Mouse (Mus musculus): ENCODE measurements at regions not wholly inside any gene's neighbourhood (a gene's known extent, or its start where the extent isn't known, plus 50 kb on each side); places are given as distances from the start of the nearest gene placed in this dataset.
A peak's percentile ranks its signal among the peaks of the same experiment; 100 is the strongest.

DNA sequence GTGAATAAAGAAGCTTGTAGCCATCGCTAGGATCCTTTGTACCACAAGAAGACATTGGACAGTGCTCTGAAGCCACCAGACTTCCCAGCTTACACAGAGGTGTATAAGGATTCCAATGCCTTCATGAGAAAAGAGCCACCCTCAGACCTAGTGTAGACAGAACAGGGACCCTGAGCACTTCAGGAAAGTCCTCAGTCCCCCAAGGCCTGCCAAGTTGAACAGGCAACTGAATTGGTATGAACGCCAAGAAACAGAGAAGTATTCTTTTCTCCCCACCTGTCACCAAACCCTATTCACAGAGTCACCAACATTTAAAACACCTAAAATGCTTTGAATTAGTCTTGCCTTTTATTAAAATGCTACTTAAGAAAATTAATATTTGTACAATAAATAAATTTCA, 200.3 kb downstream of the Galc start:
- no peaks in the 10 kb centered on the region for H3K27me3 ChIP-seq (replicated peaks; ENCODE audit: control insufficient read depth, insufficient read depth, low read length)
- no peaks in the 10 kb centered on the region for H3K36me3 ChIP-seq (ENCODE audit: control insufficient read depth, insufficient read depth, low read length)
- WGBS = 88% methylated on average over 2 of the region's 2 CpGs
- DNase-seq = no peak
- no peak overlapping the region for H3K27ac ChIP-seq (ENCODE audit: insufficient read depth, low read depth, low read length)
- no peak overlapping the region for H3K4me3 ChIP-seq (ENCODE audit: insufficient read depth, low read depth, low read length)
- H3K4me1 ChIP-seq (ENCODE audit: control insufficient read depth, insufficient read depth, low read length) = no peaks in the 10 kb centered on the region
- TF ChIP-seq CTCF (conservative IDR thresholded peaks at IDR 0.05; ENCODE audit: insufficient read depth, insufficient read length, low read depth, low read length) (no peak), POLR2A (IDR thresholded peaks at IDR 0.05; ENCODE audit: low read depth, low read length) (no peak)

DNA sequence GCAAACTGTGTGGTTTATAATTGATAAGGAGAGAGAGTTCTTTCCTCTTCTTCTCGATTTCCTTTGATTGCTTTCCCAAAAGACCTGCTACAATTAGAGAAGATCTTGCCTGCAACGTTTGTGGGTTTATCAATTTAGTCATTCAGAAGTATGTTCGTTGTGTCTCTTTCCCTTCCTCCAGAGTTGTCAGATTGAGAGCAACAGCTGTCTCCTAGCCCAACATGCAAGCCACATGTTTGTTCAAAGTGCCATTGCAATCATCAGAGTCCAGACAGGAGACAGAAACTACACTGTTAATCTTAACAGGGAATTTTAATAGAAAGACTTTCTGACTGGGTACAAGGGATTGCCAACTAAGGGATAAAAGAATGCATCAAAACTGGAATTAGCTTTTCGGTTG, 208.3 kb downstream of the Galc start:
- Histone ChIP-seq H3K36me3 (ENCODE audit: control insufficient read depth, insufficient read depth, low read length) (no peaks in the 10 kb centered on the region), H3K27me3 (replicated peaks; ENCODE audit: control insufficient read depth, insufficient read depth, low read length) (no peaks in the 10 kb centered on the region), H3K4me1 (ENCODE audit: control insufficient read depth, insufficient read depth, low read length) (no peaks in the 10 kb centered on the region), H3K27ac (ENCODE audit: insufficient read depth, low read depth, low read length) (no peak overlapping the region), H3K4me3 (ENCODE audit: insufficient read depth, low read depth, low read length) (no peak overlapping the region)
- 56% methylated on average over 4 of the region's 4 CpGs for WGBS
- DNase-seq = no peak
- no peak for TF ChIP-seq CTCF (conservative IDR thresholded peaks at IDR 0.05; ENCODE audit: insufficient read depth, insufficient read length, low read depth, low read length)
- TF ChIP-seq POLR2A (IDR thresholded peaks at IDR 0.05; ENCODE audit: low read depth, low read length) = no peak

DNA sequence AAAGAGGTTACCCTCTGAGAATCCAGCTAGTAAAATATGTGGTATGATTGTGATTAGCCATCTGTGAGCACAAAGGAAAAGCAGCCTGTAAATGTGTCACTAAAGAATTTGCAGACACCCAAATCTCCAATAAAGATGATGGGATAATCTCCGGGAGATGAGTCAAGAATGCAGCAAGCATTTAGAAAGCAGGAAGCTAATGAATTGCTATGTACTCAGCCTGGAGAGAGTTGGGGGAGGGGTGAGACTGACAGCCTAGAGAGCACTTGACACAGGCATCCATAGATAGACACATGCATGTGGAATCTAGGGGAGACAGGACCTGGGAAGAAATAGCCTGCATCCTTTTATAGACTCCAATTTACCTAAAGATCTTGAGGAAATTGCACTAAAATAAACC, 208.8 kb downstream of the Galc start:
- Histone ChIP-seq H3K36me3 (ENCODE audit: control insufficient read depth, insufficient read depth, low read length) (no peaks in the 10 kb centered on the region), H3K27ac (ENCODE audit: insufficient read depth, low read depth, low read length) (no peak overlapping the region), H3K4me1 (ENCODE audit: control insufficient read depth, insufficient read depth, low read length) (no peaks in the 10 kb centered on the region), H3K4me3 (ENCODE audit: insufficient read depth, low read depth, low read length) (no peak overlapping the region), H3K27me3 (replicated peaks; ENCODE audit: control insufficient read depth, insufficient read depth, low read length) (no peaks in the 10 kb centered on the region)
- DNase-seq = peak; percentile 42
- TF ChIP-seq CTCF (conservative IDR thresholded peaks at IDR 0.05; ENCODE audit: insufficient read depth, insufficient read length, low read depth, low read length) = no peak
- TF ChIP-seq POLR2A (IDR thresholded peaks at IDR 0.05; ENCODE audit: low read depth, low read length) = no peak
- WGBS = 3% methylated on average over 1 of the region's 1 CpGs

DNA sequence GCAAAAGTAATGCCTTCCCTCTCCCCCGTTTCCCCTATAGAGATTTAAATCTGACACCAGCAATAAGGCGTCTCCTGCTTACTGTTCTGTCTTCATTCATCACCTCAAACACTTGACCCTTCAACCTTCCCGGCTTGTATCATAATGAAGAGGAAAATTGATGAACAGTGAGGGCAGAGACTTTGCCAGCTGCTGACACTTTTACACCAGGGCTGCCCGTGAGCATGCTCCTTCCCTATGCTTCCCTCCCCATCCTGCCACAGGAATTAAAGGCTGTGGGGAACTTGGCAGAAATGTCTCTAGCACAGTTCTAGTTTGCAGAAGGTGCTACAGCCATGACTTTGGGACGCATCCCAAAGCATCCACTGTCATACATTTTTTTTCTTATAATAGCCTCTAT, 209.2 kb downstream of the Galc start:
- peak; percentile 8 for DNase-seq
- no peak overlapping the region for H3K4me3 ChIP-seq (ENCODE audit: insufficient read depth, low read depth, low read length)
- no peaks in the 10 kb centered on the region for H3K36me3 ChIP-seq (ENCODE audit: control insufficient read depth, insufficient read depth, low read length)
- H3K4me1 ChIP-seq (ENCODE audit: control insufficient read depth, insufficient read depth, low read length) = no peaks in the 10 kb centered on the region
- no peak overlapping the region for H3K27ac ChIP-seq (ENCODE audit: insufficient read depth, low read depth, low read length)
- no peaks in the 10 kb centered on the region for H3K27me3 ChIP-seq (replicated peaks; ENCODE audit: control insufficient read depth, insufficient read depth, low read length)
- WGBS = 17% methylated on average over 5 of the region's 5 CpGs
- TF ChIP-seq POLR2A (IDR thresholded peaks at IDR 0.05; ENCODE audit: low read depth, low read length) = no peak
- TF ChIP-seq CTCF (conservative IDR thresholded peaks at IDR 0.05; ENCODE audit: insufficient read depth, insufficient read length, low read depth, low read length) = no peak

DNA sequence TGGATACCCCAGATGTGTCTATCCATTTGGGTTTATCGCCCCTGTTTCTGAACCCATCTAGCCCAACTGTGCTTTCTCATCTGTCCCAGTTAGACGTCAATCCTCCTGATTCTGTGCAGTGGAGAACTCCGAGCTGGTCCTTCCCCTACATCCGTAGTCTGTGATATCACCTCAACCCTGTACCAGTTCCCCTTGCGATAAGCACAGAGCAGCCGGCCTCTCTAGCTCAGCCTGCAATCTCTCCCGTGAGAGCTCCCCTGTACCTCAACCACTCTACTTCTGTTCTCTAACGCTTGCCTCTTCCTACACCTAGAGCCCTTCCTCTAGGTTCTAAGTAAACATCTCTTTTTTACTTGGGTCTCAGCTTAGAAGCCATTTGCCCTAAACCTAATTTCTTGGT, 211.5 kb downstream of the Galc start:
- Histone ChIP-seq H3K27ac (ENCODE audit: insufficient read depth, low read depth, low read length) (no peak overlapping the region), H3K36me3 (ENCODE audit: control insufficient read depth, insufficient read depth, low read length) (no peaks in the 10 kb centered on the region), H3K27me3 (replicated peaks; ENCODE audit: control insufficient read depth, insufficient read depth, low read length) (no peaks in the 10 kb centered on the region), H3K4me3 (ENCODE audit: insufficient read depth, low read depth, low read length) (no peak overlapping the region), H3K4me1 (ENCODE audit: control insufficient read depth, insufficient read depth, low read length) (no peaks in the 10 kb centered on the region)
- no peak for DNase-seq
- WGBS = 94% methylated on average over 8 of the region's 8 CpGs
- TF ChIP-seq POLR2A (IDR thresholded peaks at IDR 0.05; ENCODE audit: low read depth, low read length) (no peak), CTCF (conservative IDR thresholded peaks at IDR 0.05; ENCODE audit: insufficient read depth, insufficient read length, low read depth, low read length) (no peak)

DNA sequence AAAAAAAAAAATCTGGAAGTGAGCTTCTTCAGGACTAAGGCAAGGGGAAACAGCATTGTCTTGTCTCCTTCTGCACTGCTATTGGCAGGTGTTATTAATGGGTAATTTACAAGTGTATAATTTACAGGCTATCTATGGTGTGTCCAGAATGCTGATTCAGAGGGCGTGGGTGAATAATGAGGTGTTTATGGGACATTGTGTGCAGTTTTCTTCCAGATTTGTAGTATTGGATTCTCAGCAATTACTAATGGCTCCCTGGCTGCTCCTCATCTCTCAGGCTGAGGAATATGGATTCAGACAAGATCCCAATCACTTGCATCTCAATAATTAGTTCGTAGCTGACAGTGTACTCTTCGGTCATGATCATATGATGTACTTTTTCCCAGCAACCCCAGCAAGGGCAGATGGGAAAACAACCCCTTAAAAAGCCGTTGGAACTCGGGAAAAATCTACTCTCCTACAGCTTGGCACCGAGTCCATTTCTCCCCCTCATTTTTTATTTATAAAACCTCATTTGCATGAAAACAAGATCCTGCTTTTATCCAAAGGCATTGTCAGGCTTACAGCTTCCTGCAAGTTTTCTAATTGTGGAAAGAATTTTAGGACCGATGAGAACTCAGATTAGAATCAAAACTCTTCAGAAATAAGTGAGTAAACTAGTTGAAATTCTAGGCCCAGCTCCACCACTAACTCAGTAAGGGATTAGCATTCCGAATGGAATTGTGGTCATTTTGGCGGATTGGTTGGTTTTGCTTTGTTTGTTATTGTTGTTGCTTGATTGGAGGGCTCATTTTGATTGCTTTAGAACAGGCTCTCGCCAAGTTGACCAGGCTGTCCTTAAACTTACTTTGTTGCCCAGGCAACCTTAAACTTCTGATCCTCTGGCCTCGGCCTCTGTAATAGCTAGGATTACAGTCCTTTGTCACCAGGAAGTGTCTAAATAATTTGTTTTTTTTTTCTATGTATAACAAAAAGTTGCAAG, 212.5 kb downstream of the Galc start:
- TF ChIP-seq CTCF (conservative IDR thresholded peaks at IDR 0.05; ENCODE audit: insufficient read depth, insufficient read length, low read depth, low read length) (no peak), POLR2A (IDR thresholded peaks at IDR 0.05; ENCODE audit: low read depth, low read length) (no peak)
- WGBS = 71% methylated on average over 11 of the region's 11 CpGs
- no peak for DNase-seq
- Histone ChIP-seq H3K27ac (ENCODE audit: insufficient read depth, low read depth, low read length) (no peak overlapping the region), H3K4me3 (ENCODE audit: insufficient read depth, low read depth, low read length) (no peak overlapping the region), H3K27me3 (replicated peaks; ENCODE audit: control insufficient read depth, insufficient read depth, low read length) (no peaks in the 10 kb centered on the region), H3K36me3 (ENCODE audit: control insufficient read depth, insufficient read depth, low read length) (no peaks in the 10 kb centered on the region), H3K4me1 (ENCODE audit: control insufficient read depth, insufficient read depth, low read length) (no peaks in the 10 kb centered on the region)

DNA sequence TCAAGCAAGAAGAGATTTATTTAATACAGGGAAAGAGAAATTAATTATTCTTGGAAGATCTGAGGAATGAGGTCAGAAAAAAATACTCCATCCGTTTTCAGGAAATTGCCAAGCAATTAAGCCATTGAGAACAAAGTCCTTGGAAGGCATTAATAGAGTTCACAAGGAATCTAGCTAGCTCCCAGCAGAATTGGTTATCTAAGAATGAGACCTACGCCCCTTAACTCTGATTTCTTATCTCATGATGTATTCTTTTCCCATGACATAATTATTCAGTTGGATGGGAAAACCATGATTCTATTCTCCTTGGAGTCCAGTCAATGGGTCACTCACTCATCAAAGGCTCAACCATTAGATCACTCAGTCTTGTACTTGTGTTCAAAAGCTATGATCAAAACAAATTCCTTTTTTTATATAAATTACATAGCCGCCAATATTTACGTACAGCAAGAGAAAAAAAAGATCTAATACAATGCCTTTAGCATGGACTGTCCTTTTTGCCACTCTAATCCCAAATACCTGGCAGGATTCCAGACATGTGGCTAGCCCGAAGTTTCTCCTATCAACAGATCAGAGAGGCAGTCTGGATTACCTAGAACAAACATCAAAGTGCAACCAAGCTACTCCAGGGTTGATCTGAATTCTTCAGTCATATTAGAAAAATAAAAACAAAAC, 213.3 kb downstream of the Galc start:
- DNase-seq = peak; percentile 15
- no peak overlapping the region for H3K27ac ChIP-seq (ENCODE audit: insufficient read depth, low read depth, low read length)
- TF ChIP-seq CTCF (conservative IDR thresholded peaks at IDR 0.05; ENCODE audit: insufficient read depth, insufficient read length, low read depth, low read length) (no peak), POLR2A (IDR thresholded peaks at IDR 0.05; ENCODE audit: low read depth, low read length) (no peak)
- no peaks in the 10 kb centered on the region for H3K4me1 ChIP-seq (ENCODE audit: control insufficient read depth, insufficient read depth, low read length)
- H3K27me3 ChIP-seq (replicated peaks; ENCODE audit: control insufficient read depth, insufficient read depth, low read length) = no peaks in the 10 kb centered on the region
- H3K4me3 ChIP-seq (ENCODE audit: insufficient read depth, low read depth, low read length) = no peak overlapping the region
- WGBS = 54% methylated on average over 5 of the region's 5 CpGs
- H3K36me3 ChIP-seq (ENCODE audit: control insufficient read depth, insufficient read depth, low read length) = no peaks in the 10 kb centered on the region
